Mouse (Mus musculus) right cerebral cortex, postnatal 4 days (tissue): ENCODE data around the gene Nos1ap.
A peak's percentile ranks its signal among the peaks of the same experiment; 100 is the strongest.

Experiments
- DNase-seq: peaks from one replicate; pipeline ENCODE4 v3.0.0-alpha.2; 2022

The Nos1ap gene

GRCm38 (mm10) chr1:170589219-170590040 is at the start of gene Nos1ap:
TSS of gene Nos1ap (minus strand) at chr1:170589861.
- peak; percentile 80 for DNase-seq

- DNase-seq: no peak
Measured at GRCm38 (mm10) chr1:170638941-170639340, 49.3 kb upstream of the Nos1ap start.

- DNase-seq: no peak
Measured at GRCm38 (mm10) chr1:170632856-170633255, 43.2 kb upstream of the Nos1ap start.

GRCm38 (mm10) chr1:170632385-170632784 is 42.7 kb upstream of the Nos1ap start:
- DNase-seq: peak; percentile 78

GRCm38 (mm10) chr1:170631571-170631970 is 41.9 kb upstream of the Nos1ap start:
- DNase-seq: no peak

GRCm38 (mm10) chr1:170630489-170630888 is 40.8 kb upstream of the Nos1ap start:
- DNase-seq: no peak

GRCm38 (mm10) chr1:170623432-170623831 is 33.8 kb upstream of the Nos1ap start:
- DNase-seq: no peak

GRCm38 (mm10) chr1:170622934-170623333 is 33.3 kb upstream of the Nos1ap start:
- no peak for DNase-seq

GRCm38 (mm10) chr1:170619686-170620374 is 30.2 kb upstream of the Nos1ap start:
- no peak for DNase-seq

- peak; percentile 74 for DNase-seq
Measured at GRCm38 (mm10) chr1:170612968-170613872, 23.6 kb upstream of the Nos1ap start.

- no peak for DNase-seq
Measured at GRCm38 (mm10) chr1:170611631-170612030, 22.0 kb upstream of the Nos1ap start.

- DNase-seq: no peak
Measured at GRCm38 (mm10) chr1:170610695-170611094, 21.0 kb upstream of the Nos1ap start.

- no peak for DNase-seq
Measured at GRCm38 (mm10) chr1:170610289-170610688, 20.6 kb upstream of the Nos1ap start.

- no peak for DNase-seq
Measured at GRCm38 (mm10) chr1:170609872-170610271, 20.2 kb upstream of the Nos1ap start.

- DNase-seq: no peak
Measured at GRCm38 (mm10) chr1:170608461-170609071, 18.9 kb upstream of the Nos1ap start.

GRCm38 (mm10) chr1:170607231-170607917 is 17.7 kb upstream of the Nos1ap start:
- DNase-seq: no peak

GRCm38 (mm10) chr1:170605228-170606001 is 15.8 kb upstream of the Nos1ap start:
- no peak for DNase-seq

- no peak for DNase-seq
Measured at GRCm38 (mm10) chr1:170594575-170594974, 4.9 kb upstream of the Nos1ap start.

GRCm38 (mm10) chr1:170590531-170590930 is 870 bp upstream of the Nos1ap start:
- DNase-seq: no peak

GRCm38 (mm10) chr1:170590041-170590360 is 340 bp upstream of the Nos1ap start:
- DNase-seq: no peak

- DNase-seq: peak; percentile 17
Measured at GRCm38 (mm10) chr1:170588879-170589218, 812 bp downstream of the Nos1ap start.
